Mouse (Mus musculus): Measurements from ENCODE around the gene Dpf1. TPM values are rescaled to one million over a fixed set of nuclear protein-coding genes. Genes with fewer than 3 reads are reported as not detected.

Gene Dpf1
- polyA plus RNA-seq, 1 experiment from 2014 or later = 12.8 TPM

DNA sequence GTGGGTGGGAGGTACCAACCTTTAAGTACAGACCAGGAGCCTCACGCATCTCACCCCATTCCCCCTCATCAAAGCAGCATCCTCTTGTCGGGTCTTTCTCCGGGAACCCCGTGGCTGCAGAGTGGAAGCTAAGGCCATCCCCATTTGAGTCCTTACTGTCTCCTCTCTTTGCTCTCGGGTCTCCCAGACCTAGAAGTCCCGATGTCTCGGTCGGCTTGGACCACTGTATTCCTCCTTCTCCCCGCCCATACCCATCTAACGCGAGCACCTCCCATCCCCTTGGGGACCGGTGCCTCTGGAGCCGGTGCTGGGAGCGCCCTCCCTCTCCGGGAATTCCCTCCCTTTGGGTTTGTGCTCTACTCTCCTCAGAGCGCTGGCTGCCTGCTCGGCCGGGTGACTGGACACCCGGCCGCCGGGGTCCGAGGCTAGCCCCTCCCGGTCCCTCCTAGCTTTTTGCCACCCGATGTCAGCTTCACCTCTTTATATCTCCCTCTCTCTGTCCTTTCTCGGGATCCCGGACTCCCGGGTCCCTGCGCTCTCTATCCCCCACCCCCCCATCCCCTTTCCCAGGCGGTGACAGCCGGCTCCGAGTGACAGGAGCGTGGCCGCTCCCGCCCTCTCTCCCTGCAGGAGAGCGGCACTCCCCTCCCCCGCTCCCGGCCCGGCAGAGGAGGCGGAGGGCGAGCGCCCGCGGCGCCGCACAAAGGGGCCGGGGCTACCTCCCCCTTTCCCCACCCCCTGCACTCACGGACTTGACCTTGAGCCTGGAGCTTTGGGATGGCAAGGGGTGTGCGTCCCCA, 912 bp downstream of the Dpf1 start:
- H3K9ac ChIP-seq = peak overlapping the region; percentile 36
- H3K4me3 ChIP-seq = peak overlapping the region; percentile 49
- peaks cover 25% of the 10 kb centered on the region for H3K27me3 ChIP-seq
- 2% methylated on average over 47 of the region's 48 CpGs for WGBS
- no peaks in the 10 kb centered on the region for H3K36me3 ChIP-seq
- H3K4me2 ChIP-seq = peak overlapping the region; percentile 89
- H3K27ac ChIP-seq = no peak overlapping the region
- no peaks in the 10 kb centered on the region for H3K9me3 ChIP-seq
- ATAC-seq (ENCODE audit: borderline replicate concordance, extremely low read depth, low FRiP score, low TSS enrichment) = no peak
- H3K4me1 ChIP-seq = peaks cover 56% of the 10 kb centered on the region

DNA sequence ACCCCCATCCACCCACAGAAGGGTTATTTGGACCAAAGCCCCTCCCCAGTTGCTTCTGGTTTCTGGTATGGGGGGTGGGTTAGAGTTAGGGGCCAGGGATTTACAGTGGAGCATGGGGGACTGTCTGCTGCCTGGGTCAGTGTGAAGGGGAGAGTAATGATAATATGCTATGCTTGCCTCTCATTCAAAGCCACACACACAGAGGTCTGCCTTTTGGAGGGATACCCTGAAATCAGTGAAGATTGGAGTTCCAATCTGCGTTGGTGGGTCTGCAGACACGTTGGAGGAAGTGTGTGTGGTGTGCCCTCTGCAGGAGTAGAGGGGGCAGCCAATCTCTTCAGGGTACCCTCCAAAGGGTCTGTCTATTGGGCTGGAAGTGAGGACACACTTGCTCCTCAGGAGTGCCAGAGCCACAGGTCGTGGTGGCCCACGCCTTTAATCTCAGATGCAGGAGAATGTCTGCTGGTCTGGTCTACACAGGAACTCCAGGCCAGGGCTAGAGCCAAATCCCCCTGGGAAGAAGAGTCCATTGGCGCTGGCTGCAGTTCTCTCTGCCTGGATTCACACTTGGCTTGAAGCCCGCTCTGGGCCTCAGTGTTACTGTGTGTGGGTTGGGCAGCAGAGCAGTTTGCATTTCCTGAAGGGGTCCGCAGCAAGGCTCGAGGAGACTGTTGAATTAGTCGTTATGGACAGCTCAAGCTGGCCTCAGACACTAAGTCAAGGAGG, 1.7 kb downstream of the Dpf1 start:
- ATAC-seq (ENCODE audit: borderline replicate concordance, extremely low read depth, low FRiP score, low TSS enrichment) = no peak
- Histone ChIP-seq H3K27ac (no peak overlapping the region), H3K4me1 (peaks cover 59% of the 10 kb centered on the region), H3K4me3 (peak overlapping the region; percentile 49), H3K4me2 (peak overlapping the region; percentile 89), H3K9me3 (no peaks in the 10 kb centered on the region), H3K9ac (peak overlapping the region; percentile 36), H3K36me3 (no peaks in the 10 kb centered on the region), H3K27me3 (peaks cover 25% of the 10 kb centered on the region)
- 26% methylated on average over 9 of the region's 9 CpGs for WGBS

DNA sequence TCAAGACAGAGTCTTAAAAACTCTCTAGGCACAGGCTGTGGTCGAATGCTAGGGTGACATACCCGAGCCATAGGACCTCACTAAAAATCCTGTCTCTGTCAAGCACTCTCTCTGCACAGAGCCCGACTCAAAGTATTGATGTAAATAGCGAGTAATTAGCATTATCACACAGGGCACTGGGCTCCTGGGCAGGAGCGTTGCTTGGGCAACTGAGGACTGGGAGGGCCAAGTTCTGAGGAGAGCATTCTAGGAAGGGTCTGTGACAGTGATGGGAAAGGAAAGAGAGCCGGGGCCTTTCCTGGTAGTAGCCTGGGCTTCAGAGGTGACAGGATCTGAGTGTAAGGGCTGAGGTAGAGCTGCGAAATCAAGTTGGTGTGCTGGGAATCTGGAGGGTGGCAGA, 2.4 kb downstream of the Dpf1 start:
- WGBS = 51% methylated on average over 7 of the region's 7 CpGs
- ATAC-seq (ENCODE audit: borderline replicate concordance, extremely low read depth, low FRiP score, low TSS enrichment) = no peak
- peaks cover 54% of the 10 kb centered on the region for H3K4me1 ChIP-seq
- no peak overlapping the region for H3K4me3 ChIP-seq
- H3K9ac ChIP-seq = no peak overlapping the region
- H3K36me3 ChIP-seq = no peaks in the 10 kb centered on the region
- H3K9me3 ChIP-seq = no peaks in the 10 kb centered on the region
- H3K4me2 ChIP-seq = peak overlapping the region; percentile 95; the same call in 1 of the 2 replicates
- peaks cover 25% of the 10 kb centered on the region for H3K27me3 ChIP-seq
- no peak overlapping the region for H3K27ac ChIP-seq

DNA sequence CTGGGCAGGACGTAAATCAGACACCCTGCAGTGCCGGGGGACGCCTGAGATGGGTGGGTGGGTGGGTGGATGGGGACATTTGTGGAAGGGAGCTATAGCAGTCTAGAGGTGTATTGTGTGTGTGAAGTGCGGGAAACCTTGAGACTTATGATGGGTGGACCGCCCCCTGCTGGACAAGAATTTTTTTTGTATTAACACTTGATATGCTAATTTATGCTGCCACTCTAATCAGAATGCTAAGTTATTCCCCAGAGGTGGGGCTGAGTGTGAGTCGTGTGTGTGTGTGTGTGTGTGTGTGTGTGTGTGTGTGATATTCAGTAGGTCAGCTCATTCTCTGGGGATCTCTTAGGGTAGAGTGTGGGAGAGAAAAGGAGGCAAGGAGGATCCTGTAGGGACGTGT, 2.9 kb downstream of the Dpf1 start:
- H3K36me3 ChIP-seq = no peaks in the 10 kb centered on the region
- ATAC-seq (ENCODE audit: borderline replicate concordance, extremely low read depth, low FRiP score, low TSS enrichment) = no peak
- H3K9ac ChIP-seq = no peak overlapping the region
- peaks cover 52% of the 10 kb centered on the region for H3K4me1 ChIP-seq
- H3K9me3 ChIP-seq = no peaks in the 10 kb centered on the region
- H3K4me3 ChIP-seq = no peak overlapping the region
- H3K27me3 ChIP-seq = peaks cover 25% of the 10 kb centered on the region
- H3K27ac ChIP-seq = peak overlapping the region; percentile 53; the same call in 1 of the 2 replicates
- peak overlapping the region; percentile 95; the same call in 1 of the 2 replicates for H3K4me2 ChIP-seq
- WGBS = 31% methylated on average over 7 of the region's 7 CpGs

DNA sequence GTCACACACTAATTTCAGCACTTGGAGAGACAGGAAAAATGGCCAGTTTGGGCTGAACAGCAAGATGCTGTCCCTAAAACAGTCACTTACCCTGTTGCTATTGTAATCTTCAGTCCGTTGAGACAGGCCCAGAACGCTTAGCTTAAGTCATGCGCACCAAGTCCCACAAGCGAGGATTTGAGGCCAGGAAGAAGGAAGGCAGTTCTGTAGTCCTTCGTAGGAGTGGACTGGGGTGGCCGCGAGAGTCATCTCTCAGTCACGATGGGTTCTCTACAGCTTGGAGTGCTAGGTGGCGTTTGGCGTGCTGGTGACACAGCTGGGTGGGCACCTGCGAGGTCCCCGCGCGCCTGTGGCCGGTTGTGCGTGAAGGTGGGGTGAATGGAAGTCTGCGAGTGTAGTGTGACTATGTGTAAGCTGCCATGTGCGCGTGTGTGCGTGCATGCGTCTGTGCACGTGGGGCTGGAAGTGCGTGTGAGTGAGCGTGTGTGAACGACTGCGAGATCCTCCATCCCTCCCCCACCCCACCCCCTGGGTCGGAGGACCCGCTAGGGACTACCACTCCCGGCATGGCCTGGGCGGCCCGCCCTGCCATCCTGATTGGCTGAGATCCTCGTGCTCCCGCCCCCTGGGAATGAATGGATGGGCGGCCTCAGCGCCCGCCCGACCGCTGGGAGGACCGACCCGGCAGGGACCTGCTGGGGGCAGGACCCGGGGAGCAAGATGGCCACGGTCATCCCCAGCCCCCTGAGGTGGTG, 3.8 kb downstream of the Dpf1 start:
- peak overlapping the region; percentile 53 for H3K27ac ChIP-seq
- peak overlapping the region; percentile 40; the same call in 1 of the 2 replicates for H3K9ac ChIP-seq
- WGBS = 2% methylated on average over 42 of the region's 42 CpGs
- peak overlapping the region; percentile 61 for H3K4me3 ChIP-seq
- H3K27me3 ChIP-seq = peaks cover 25% of the 10 kb centered on the region
- ATAC-seq (ENCODE audit: borderline replicate concordance, extremely low read depth, low FRiP score, low TSS enrichment) = peak; percentile 81
- H3K4me1 ChIP-seq = peaks cover 52% of the 10 kb centered on the region
- H3K4me2 ChIP-seq = peak overlapping the region; percentile 95
- no peaks in the 10 kb centered on the region for H3K36me3 ChIP-seq
- H3K9me3 ChIP-seq = no peaks in the 10 kb centered on the region

DNA sequence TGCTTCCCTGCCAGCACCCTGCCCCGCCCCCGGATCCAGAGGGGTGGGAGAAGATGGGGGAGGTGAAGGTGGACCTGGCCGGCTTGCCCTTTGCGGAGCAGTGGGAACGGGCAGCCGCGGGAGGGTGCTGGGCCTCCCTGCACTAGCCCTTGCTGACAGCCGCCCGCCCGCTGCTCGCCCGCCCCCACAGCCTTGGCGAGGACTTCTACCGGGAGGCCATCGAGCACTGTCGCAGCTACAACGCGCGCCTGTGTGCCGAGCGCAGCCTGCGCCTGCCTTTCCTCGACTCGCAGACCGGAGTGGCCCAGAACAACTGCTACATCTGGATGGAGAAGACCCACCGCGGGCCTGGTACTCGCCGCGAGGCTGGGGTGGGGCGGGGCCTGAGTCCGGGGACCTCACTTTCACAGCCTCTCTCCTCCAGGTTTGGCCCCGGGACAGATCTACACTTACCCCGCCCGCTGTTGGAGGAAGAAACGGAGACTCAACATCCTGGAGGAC, 5.5 kb downstream of the Dpf1 start:
- WGBS = 2% methylated on average over 36 of the region's 36 CpGs
- Histone ChIP-seq H3K9ac (peak overlapping the region; percentile 50), H3K4me1 (peaks cover 48% of the 10 kb centered on the region), H3K4me2 (peak overlapping the region; percentile 95), H3K27ac (peak overlapping the region; percentile 36; the same call in 1 of the 2 replicates), H3K36me3 (no peaks in the 10 kb centered on the region), H3K4me3 (peak overlapping the region; percentile 48), H3K27me3 (peaks cover 23% of the 10 kb centered on the region), H3K9me3 (no peaks in the 10 kb centered on the region)
- ATAC-seq (ENCODE audit: borderline replicate concordance, extremely low read depth, low FRiP score, low TSS enrichment) = peak; percentile 7; the same call in 1 of the 2 replicates

DNA sequence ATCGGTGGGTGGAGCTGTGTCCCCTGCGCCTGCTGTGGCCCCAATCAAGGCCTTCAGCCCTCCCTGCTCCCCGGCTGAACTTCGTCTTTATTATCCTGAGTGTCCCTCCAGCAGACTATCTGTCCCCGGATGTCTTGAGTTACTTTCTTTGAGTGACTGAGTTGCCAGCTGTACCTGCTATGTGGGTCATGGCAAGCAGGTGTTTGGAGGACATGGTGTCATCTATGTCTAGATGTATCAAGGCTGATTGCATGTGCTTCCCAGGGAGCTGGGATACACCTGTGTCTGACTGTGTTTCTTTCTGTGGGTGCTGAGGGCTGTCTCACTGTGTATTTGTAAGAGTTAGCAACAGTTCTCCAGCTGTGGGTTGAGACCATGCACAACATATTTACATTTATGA, 6.0 kb downstream of the Dpf1 start:
- peaks cover 18% of the 10 kb centered on the region for H3K27me3 ChIP-seq
- ATAC-seq (ENCODE audit: borderline replicate concordance, extremely low read depth, low FRiP score, low TSS enrichment) = no peak
- H3K9ac ChIP-seq = peak overlapping the region; percentile 50; the same call in 1 of the 2 replicates

DNA sequence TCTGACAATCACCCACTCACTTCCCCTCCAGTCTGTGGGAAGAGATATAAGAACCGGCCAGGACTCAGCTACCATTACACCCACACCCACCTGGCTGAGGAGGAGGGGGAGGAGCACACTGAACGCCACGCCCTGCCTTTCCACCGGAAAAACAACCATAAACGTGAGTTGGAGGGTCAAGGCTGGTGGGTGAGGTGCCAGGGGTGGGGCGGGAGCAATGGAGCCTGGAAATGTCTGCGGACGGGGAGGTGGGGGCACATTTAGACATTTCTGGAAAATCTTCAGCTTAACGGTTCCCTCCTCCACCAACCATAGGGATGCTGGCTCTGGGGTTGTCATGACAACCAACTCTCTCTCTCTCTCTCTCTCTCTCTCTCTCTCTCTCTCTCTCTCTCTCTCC, 9.3 kb downstream of the Dpf1 start:
- WGBS = 51% methylated on average over 8 of the region's 9 CpGs

More for the DNA sequence above, 6.0 kb downstream of the Dpf1 start:
- no peaks in the 10 kb centered on the region for H3K36me3 ChIP-seq
- H3K4me1 ChIP-seq = peaks cover 44% of the 10 kb centered on the region
- H3K4me3 ChIP-seq = peak overlapping the region; percentile 48
- H3K4me2 ChIP-seq = peak overlapping the region; percentile 95
- 5% methylated on average over 5 of the region's 5 CpGs for WGBS
- H3K9me3 ChIP-seq = no peaks in the 10 kb centered on the region
- H3K27ac ChIP-seq = peak overlapping the region; percentile 36; the same call in 1 of the 2 replicates

DNA sequence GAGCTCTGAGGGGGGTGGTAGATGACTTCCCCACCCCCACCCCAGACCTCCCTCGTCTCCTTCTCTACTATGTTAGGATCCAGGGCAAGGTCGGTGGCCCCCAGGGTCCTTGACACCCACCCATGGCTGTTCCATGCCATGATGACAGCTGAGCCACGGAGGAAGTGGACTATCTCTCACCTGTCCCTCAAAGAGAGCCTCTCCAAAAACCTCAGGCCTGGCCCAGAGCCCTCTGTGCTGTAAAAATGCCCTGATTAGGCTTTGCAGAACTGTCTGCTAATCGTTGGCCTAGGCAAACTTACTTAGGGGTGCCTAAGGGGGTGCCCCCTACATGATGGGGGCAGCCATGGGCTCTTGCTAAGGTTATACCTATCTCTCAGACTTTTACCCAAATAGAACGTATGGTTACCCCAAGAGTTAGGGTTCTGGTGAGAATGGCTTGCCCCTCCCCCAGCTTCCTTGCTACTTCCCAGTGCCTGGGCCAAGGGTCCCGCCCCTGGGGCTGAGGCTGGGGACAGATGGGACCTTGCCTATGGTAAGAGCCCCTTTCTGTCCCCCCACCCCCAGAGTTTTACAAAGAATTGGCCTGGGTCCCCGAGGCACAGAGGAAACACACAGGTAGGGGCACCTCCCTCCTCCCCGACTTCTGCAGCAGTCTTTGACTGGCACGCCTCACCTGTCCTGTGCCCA, 10.0 kb downstream of the Dpf1 start:
- no peaks in the 10 kb centered on the region for H3K9me3 ChIP-seq
- H3K27ac ChIP-seq = no peak overlapping the region
- no peaks in the 10 kb centered on the region for H3K36me3 ChIP-seq
- H3K27me3 ChIP-seq = peaks cover 5% of the 10 kb centered on the region
- WGBS = 63% methylated on average over 9 of the region's 9 CpGs
- H3K4me1 ChIP-seq = peaks cover 50% of the 10 kb centered on the region
- no peak overlapping the region for H3K4me3 ChIP-seq
- no peak for ATAC-seq (ENCODE audit: borderline replicate concordance, extremely low read depth, low FRiP score, low TSS enrichment)
- H3K4me2 ChIP-seq = no peak overlapping the region
- no peak overlapping the region for H3K9ac ChIP-seq

More for the DNA sequence above, 9.3 kb downstream of the Dpf1 start:
- no peak for ATAC-seq (ENCODE audit: borderline replicate concordance, extremely low read depth, low FRiP score, low TSS enrichment)
- Histone ChIP-seq H3K36me3 (no peaks in the 10 kb centered on the region), H3K4me3 (no peak overlapping the region), H3K9ac (no peak overlapping the region), H3K4me1 (peaks cover 50% of the 10 kb centered on the region), H3K27ac (no peak overlapping the region), H3K9me3 (no peaks in the 10 kb centered on the region), H3K4me2 (no peak overlapping the region), H3K27me3 (peaks cover 8% of the 10 kb centered on the region)

DNA sequence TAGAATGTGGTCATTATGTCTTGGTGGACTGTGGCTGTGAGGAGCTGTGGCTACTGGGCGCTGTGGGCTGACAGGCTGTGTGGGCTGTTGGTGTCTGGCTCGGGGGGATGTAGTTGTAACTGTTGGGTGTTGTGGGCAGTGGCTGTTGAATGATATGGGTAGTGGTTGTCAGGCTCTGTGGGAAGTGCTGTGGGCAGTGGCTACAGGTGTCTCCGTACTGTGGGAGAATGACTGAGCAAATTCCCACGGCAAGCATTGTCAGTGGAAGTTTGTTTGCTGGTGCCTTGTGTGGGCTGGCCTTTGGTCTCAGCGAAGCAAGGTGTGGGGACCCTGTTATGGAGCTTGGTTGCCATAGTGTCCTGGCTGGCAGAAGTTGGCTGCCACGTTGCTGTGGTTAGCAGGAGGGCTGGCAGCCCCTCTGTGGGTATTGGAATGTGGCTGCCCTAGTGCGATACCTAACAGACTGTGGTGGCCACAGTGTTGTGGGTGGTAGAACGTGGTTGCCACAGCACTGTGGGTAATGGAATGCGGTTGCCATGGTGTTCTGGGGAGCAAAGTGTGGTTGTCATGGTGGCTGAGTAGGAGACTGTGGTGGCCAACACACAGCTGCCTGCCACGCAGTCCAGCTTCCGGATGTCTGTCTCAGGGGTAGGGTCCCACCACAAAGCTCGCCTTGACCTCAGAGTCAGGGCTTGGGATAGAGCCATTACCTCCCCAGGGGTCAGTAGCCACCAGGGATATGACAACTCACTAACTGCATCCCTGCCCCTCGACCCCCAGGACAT, 11.3 kb downstream of the Dpf1 start:
- no peak overlapping the region for H3K9ac ChIP-seq
- no peaks in the 10 kb centered on the region for H3K36me3 ChIP-seq
- 68% methylated on average over 13 of the region's 13 CpGs for WGBS
- H3K4me2 ChIP-seq = no peak overlapping the region
- ATAC-seq (ENCODE audit: borderline replicate concordance, extremely low read depth, low FRiP score, low TSS enrichment) = no peak
- no peak overlapping the region for H3K4me3 ChIP-seq
- H3K27ac ChIP-seq = no peak overlapping the region
- H3K9me3 ChIP-seq = no peaks in the 10 kb centered on the region
- no peaks in the 10 kb centered on the region; the same call in 1 of the 2 replicates for H3K27me3 ChIP-seq
- peaks cover 52% of the 10 kb centered on the region for H3K4me1 ChIP-seq

Measured in lung, embryonic 15.5 days (tissue).